Mouse (Mus musculus): Measurements from ENCODE around the gene Dnah10. TPM values are rescaled to one million over a fixed set of nuclear protein-coding genes. Genes with fewer than 3 reads are reported as not detected.

The Dnah10 gene
- 0.17 and 0.18 TPM in 2 replicates for polyA plus RNA-seq (2012; rRNA removed; ENCODE audit: low replicate concordance)

GRCm38 (mm10) chr5:124724997-124725396 is at the start of gene Dnah10:
TSS of gene Dnah10 (plus strand) at chr5:124725085.

GRCm38 (mm10) chr5:124862013-124862866 is 137.4 kb downstream of the Dnah10 start, which contains the start of the genes Ccdc92 and Zfp664:
TSS of gene Ccdc92 (minus strand) at chr5:124862424.
TSS of gene Zfp664 (plus strand) at chr5:124862691.

Other genes with a start within 250 kb of the Dnah10 start
- 29.6 and 41.9 TPM in 2 replicates for gene Rilpl2, start 246.7 kb upstream of the Dnah10 start, polyA plus RNA-seq (2012; rRNA removed; ENCODE audit: low replicate concordance)
- 4.6 and 7.0 TPM in 2 replicates for gene Snrnp35, start 242.0 kb upstream of the Dnah10 start, polyA plus RNA-seq (2012; rRNA removed; ENCODE audit: low replicate concordance)
- gene Rilpl1, start 193.7 kb upstream of the Dnah10 start, polyA plus RNA-seq (2012; rRNA removed; ENCODE audit: low replicate concordance), result 8.0 and 15.5 TPM in 2 replicates
- 125 and 160 TPM in 2 replicates for gene Tmed2, start 184.4 kb upstream of the Dnah10 start, polyA plus RNA-seq (2012; rRNA removed; ENCODE audit: low replicate concordance)
- gene Ddx55, start 172.2 kb upstream of the Dnah10 start, polyA plus RNA-seq (2012; rRNA removed; ENCODE audit: low replicate concordance), result 11.4 and 16.9 TPM in 2 replicates
- 29.8 and 37.8 TPM in 2 replicates for gene Eif2b1, start 146.0 kb upstream of the Dnah10 start, polyA plus RNA-seq (2012; rRNA removed; ENCODE audit: low replicate concordance)
- gene Gtf2h3, start 145.9 kb upstream of the Dnah10 start, polyA plus RNA-seq (2012; rRNA removed; ENCODE audit: low replicate concordance), result 37.5 and 65.8 TPM in 2 replicates
- 40.0 and 51.1 TPM in 2 replicates for gene Atp6v0a2, start 96.5 kb upstream of the Dnah10 start, polyA plus RNA-seq (2012; rRNA removed; ENCODE audit: low replicate concordance)
- 0.85 and 5.5 TPM in 2 replicates for gene Ccdc92, start 137.3 kb downstream of the Dnah10 start, polyA plus RNA-seq (2012; rRNA removed; ENCODE audit: low replicate concordance)
- 26.0 and 31.8 TPM in 2 replicates for gene Zfp664, start 137.6 kb downstream of the Dnah10 start, polyA plus RNA-seq (2012; rRNA removed; ENCODE audit: low replicate concordance)

Data from subcutaneous adipose tissue, adult 2 months (tissue).